Mouse (Mus musculus) hindbrain, embryonic 14.5 days (tissue): ENCODE measurements around the gene Cd247. TPM values are rescaled to one million over a fixed set of nuclear protein-coding genes. Genes with fewer than 3 reads are reported as not detected.
A peak's percentile ranks its signal among the peaks of the same experiment; 100 is the strongest.

Experiments
- ATAC-seq: fragments of 200-750 bp; cut with Nextera tagmentation; 2 replicates; pipeline ENCODE4 v1.8.0; 2017; ENCODE audit warnings: moderate number of reproducible peaks, mild to moderate bottlenecking, moderate TSS enrichment, moderate library complexity; ENCODE audit not compliant: low FRiP score
- DNase-seq: peaks from one replicate; pipeline ENCODE4 v3.0.0-alpha.2; 2015; ENCODE audit warnings: low spot score
- H3K27ac ChIP-seq: fragments of 300-500 bp; sonication (generic); 2 replicates; pipeline ENCODE4 v1.5.1; 2014; ENCODE audit warnings: mild to moderate bottlenecking, moderate library complexity
- H3K27me3 ChIP-seq: fragments of 300-500 bp; sonication (generic); 2 replicates; pipeline ENCODE4 v1.6.1; 2014; ENCODE audit warnings: mild to moderate bottlenecking, low read length, mixed read lengths; ENCODE audit not compliant: control insufficient read depth, insufficient read depth
- H3K36me3 ChIP-seq: fragments of 300-500 bp; sonication (generic); replicated peaks from 2 replicates; pipeline ENCODE4 v1.6.1; 2014; ENCODE audit not compliant: control insufficient read depth, insufficient read depth
- H3K4me1 ChIP-seq: fragments of 300-500 bp; sonication (generic); replicated peaks from 2 replicates; pipeline ENCODE4 v1.6.1; 2014; ENCODE audit warnings: antibody characterized with exemption, low read length, mixed read lengths; ENCODE audit not compliant: control insufficient read depth, insufficient read depth
- H3K4me2 ChIP-seq: fragments of 300-500 bp; sonication (generic); replicated peaks from 2 replicates; pipeline ENCODE4 v1.6.1; 2014; ENCODE audit warnings: mild to moderate bottlenecking, moderate library complexity
- H3K4me3 ChIP-seq: fragments of 300-500 bp; sonication (generic); replicated peaks from 2 replicates; pipeline ENCODE4 v1.5.1; 2014; ENCODE audit warnings: mild to moderate bottlenecking, low read length
- H3K9ac ChIP-seq: fragments of 300-500 bp; sonication (generic); 2 replicates; pipeline ENCODE4 v1.6.1; 2014
- H3K9me3 ChIP-seq: fragments of 300-500 bp; sonication (generic); 2 replicates; pipeline ENCODE4 v1.6.1; 2016; ENCODE audit warnings: low read length; ENCODE audit not compliant: control insufficient read depth
- WGBS: fragments of 180-500 bp; shearing (Covaris S2); extraction: QIAGEN DNeasy Blood & Tissue Kit; methylation state at CpG from one replicate; pipeline ENCODE4 v1.1.7; 2014; 5-methylcytosine and 5-hydroxymethylcytosine counted together
- polyA plus RNA-seq: library from polyadenylated mRNA; unstranded; fragments of >200 nt; fragmentation: Nextera tagmentation; extraction: Ambion mirVana; gene quantifications from 2 replicates; pipeline ENCODE4 v1.2.1, GENCODE M21; 2014

Gene Cd247
- polyA plus RNA-seq, 1 experiment from 2014 or later, result 0.54 TPM

DNA sequence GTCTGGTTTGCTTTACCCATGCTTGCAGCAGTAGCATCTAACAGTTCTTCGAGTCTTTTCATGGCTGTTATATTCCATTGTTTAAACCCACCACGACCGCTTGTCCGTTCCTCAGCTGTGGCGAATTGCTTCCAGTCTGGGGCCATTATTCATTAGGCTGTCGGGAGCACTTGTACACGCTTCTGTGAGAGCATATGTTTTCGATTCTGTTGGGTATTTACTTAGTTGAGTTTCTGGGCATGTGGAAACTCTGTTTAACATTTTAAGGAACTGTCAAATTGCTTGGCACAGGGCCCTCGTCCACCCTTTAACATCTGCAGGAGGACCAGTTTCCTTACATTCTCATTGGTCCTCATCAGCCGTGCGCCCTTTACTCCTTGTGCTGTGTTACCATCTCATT lies 2.2 kb upstream of the Cd247 start:
- no peak; the same call in 1 of the 2 replicates for ATAC-seq
- Histone ChIP-seq H3K27ac (no peak overlapping the region), H3K9me3 (no peaks in the 10 kb centered on the region), H3K4me3 (no peak overlapping the region), H3K9ac (no peak overlapping the region), H3K27me3 (peaks cover 37% of the 10 kb centered on the region), H3K4me2 (peak overlapping the region; percentile 33; the same call in 1 of the 2 replicates), H3K36me3 (no peaks in the 10 kb centered on the region), H3K4me1 (peaks cover 10% of the 10 kb centered on the region; the same call in 1 of the 2 replicates)
- peak; percentile 42 for DNase-seq
- 14% methylated on average over 11 of the region's 11 CpGs for WGBS

GRCm38 (mm10) chr1:165789066-165789660 lies 682 bp downstream of the Cd247 start:
- no peak overlapping the region for H3K4me3 ChIP-seq
- H3K27me3 ChIP-seq, result peaks cover 13% of the 10 kb centered on the region
- H3K4me2 ChIP-seq, result no peak overlapping the region
- H3K9me3 ChIP-seq, result no peaks in the 10 kb centered on the region
- no peaks in the 10 kb centered on the region for H3K36me3 ChIP-seq
- no peak overlapping the region for H3K27ac ChIP-seq
- peaks cover 10% of the 10 kb centered on the region; the same call in 1 of the 2 replicates for H3K4me1 ChIP-seq
- ATAC-seq (no peak), DNase-seq (no peak)
- no peak overlapping the region for H3K9ac ChIP-seq
- 81% methylated on average over 17 of the region's 17 CpGs for WGBS

- no peaks in the 10 kb centered on the region for H3K9me3 ChIP-seq
- ATAC-seq (no peak), DNase-seq (no peak)
- WGBS, result 89% methylated on average over 6 of the region's 6 CpGs
- H3K27ac ChIP-seq, result no peak overlapping the region
- no peaks in the 10 kb centered on the region for H3K36me3 ChIP-seq
- peaks cover 10% of the 10 kb centered on the region; the same call in 1 of the 2 replicates for H3K4me1 ChIP-seq
- H3K9ac ChIP-seq, result no peak overlapping the region
- H3K27me3 ChIP-seq, result peaks cover 13% of the 10 kb centered on the region
- no peak overlapping the region for H3K4me2 ChIP-seq
- no peak overlapping the region for H3K4me3 ChIP-seq
These were observed 1.5 kb downstream of the Cd247 start for GRCm38 (mm10) chr1:165789963-165790362.

GRCm38 (mm10) chr1:165790461-165791210 lies 2.2 kb downstream of the Cd247 start:
- no peak overlapping the region for H3K9ac ChIP-seq
- H3K4me1 ChIP-seq, result peaks cover 10% of the 10 kb centered on the region; the same call in 1 of the 2 replicates
- peaks cover 13% of the 10 kb centered on the region for H3K27me3 ChIP-seq
- H3K9me3 ChIP-seq, result no peaks in the 10 kb centered on the region
- no peak overlapping the region for H3K27ac ChIP-seq
- H3K4me3 ChIP-seq, result no peak overlapping the region
- 95% methylated on average over 17 of the region's 17 CpGs for WGBS
- ATAC-seq (no peak), DNase-seq (no peak)
- no peaks in the 10 kb centered on the region for H3K36me3 ChIP-seq
- H3K4me2 ChIP-seq, result no peak overlapping the region

- Histone ChIP-seq H3K4me3 (no peak overlapping the region), H3K27me3 (peaks cover 13% of the 10 kb centered on the region), H3K4me2 (no peak overlapping the region), H3K9me3 (no peaks in the 10 kb centered on the region), H3K4me1 (peaks cover 2% of the 10 kb centered on the region; the same call in 1 of the 2 replicates), H3K9ac (no peak overlapping the region), H3K36me3 (no peaks in the 10 kb centered on the region), H3K27ac (no peak overlapping the region)
- no peak for DNase-seq
- 84% methylated on average over 9 of the region's 9 CpGs for WGBS
- no peak for ATAC-seq
These were observed 2.9 kb downstream of the Cd247 start for GRCm38 (mm10) chr1:165791411-165791810.

- Histone ChIP-seq H3K27me3 (no peaks in the 10 kb centered on the region), H3K36me3 (no peaks in the 10 kb centered on the region), H3K4me2 (no peak overlapping the region), H3K4me1 (no peaks in the 10 kb centered on the region), H3K4me3 (no peak overlapping the region), H3K9ac (no peak overlapping the region), H3K9me3 (no peaks in the 10 kb centered on the region), H3K27ac (no peak overlapping the region)
- ATAC-seq (no peak), DNase-seq (no peak)
- WGBS, result 79% methylated on average over 11 of the region's 11 CpGs
These were observed 13.3 kb downstream of the Cd247 start for GRCm38 (mm10) chr1:165801709-165802310.

DNA sequence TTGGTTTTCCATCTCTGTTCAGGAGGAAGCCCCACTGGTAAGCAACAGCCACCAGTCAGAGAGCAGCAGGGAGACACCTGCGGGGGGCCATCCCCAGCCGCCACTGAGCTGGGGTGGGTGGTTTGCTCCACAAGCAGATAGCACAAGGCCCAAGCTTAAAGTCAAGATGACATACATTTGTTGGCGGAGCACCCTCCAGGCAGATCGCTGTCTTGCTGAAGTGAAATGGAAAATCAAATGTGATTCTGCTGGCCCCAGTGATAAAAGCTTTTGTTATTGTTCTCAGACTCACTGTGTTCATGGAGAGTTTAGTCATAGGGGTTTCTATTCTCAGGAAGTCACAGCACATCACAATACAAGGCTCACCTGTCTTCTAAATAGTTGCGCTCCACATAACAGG lies 14.6 kb downstream of the Cd247 start:
- Histone ChIP-seq H3K4me3 (no peak overlapping the region), H3K4me2 (no peak overlapping the region), H3K36me3 (no peaks in the 10 kb centered on the region), H3K27me3 (no peaks in the 10 kb centered on the region), H3K9me3 (no peaks in the 10 kb centered on the region), H3K4me1 (no peaks in the 10 kb centered on the region), H3K9ac (no peak overlapping the region), H3K27ac (no peak overlapping the region)
- no peak for ATAC-seq
- 81% methylated on average over 5 of the region's 5 CpGs for WGBS
- no peak for DNase-seq

DNA sequence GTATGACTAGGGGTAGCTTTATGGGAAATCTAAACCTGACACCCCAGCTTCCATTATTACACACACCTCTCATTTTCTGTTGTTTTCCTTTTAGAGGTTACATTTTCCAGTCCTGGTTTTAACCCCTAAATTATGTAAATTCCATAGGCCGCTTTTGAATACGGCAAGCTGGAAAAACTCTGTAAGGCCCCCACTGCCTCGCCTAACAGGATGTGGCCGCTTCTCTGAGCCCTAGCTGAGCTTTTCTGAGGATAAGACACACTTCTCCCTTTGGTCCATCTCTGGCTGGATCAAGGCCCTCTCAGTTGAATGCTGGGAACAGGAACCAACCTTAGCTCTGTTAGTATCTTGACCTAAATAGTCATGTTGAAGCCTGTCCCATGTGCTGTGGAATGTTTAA lies 15.7 kb downstream of the Cd247 start:
- Histone ChIP-seq H3K36me3 (no peaks in the 10 kb centered on the region), H3K4me2 (no peak overlapping the region), H3K27me3 (no peaks in the 10 kb centered on the region), H3K9me3 (no peaks in the 10 kb centered on the region), H3K9ac (no peak overlapping the region), H3K27ac (no peak overlapping the region), H3K4me3 (no peak overlapping the region), H3K4me1 (no peaks in the 10 kb centered on the region)
- ATAC-seq (no peak), DNase-seq (no peak)
- 91% methylated on average over 4 of the region's 4 CpGs for WGBS

DNA sequence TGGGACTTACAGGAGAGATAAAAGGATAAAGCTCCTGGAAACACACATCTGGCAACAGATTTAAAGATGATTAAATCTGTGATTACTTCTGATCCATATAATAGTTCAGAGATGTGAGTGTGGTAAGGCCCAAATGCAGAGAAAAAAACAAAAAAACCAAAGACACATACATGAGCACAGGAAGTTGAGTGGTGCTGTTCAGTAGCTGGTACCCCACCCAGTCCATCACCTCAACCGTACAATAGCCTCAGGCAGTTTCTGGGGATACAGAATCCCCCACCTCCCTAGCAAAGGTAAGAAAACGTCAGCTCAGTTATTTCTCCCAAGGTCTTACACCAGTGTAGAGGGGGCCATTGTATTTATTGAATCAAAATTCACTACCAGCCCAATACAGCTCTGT lies 22.2 kb downstream of the Cd247 start:
- Histone ChIP-seq H3K4me2 (no peak overlapping the region), H3K9ac (no peak overlapping the region), H3K36me3 (no peaks in the 10 kb centered on the region), H3K4me3 (no peak overlapping the region), H3K4me1 (peaks cover 14% of the 10 kb centered on the region), H3K27me3 (peaks cover 17% of the 10 kb centered on the region; the same call in 1 of the 2 replicates), H3K27ac (no peak overlapping the region), H3K9me3 (no peaks in the 10 kb centered on the region)
- WGBS, result 69% methylated on average over 2 of the region's 2 CpGs
- ATAC-seq, result no peak
- DNase-seq, result no peak
